Mouse (Mus musculus) retina, postnatal 1 day (tissue): ENCODE results near the gene Ssh2.

Source experiments
- DNase-seq: peaks from one replicate; pipeline ENCODE4 v3.0.0-alpha.2; 2012

Ssh2 gene

GRCm38 (mm10) chr11:77414141-77414839, 198.2 kb downstream of the Ssh2 start:
- no peak for DNase-seq

- peak; percentile 9 for DNase-seq
Observed at GRCm38 (mm10) chr11:77416212-77417000, 200.3 kb downstream of the Ssh2 start.

- no peak for DNase-seq
Observed at GRCm38 (mm10) chr11:77418021-77418420, 201.9 kb downstream of the Ssh2 start.

- DNase-seq = no peak
Observed at GRCm38 (mm10) chr11:77423175-77423859, 207.2 kb downstream of the Ssh2 start.

GRCm38 (mm10) chr11:77428446-77428845, 212.4 kb downstream of the Ssh2 start:
- no peak for DNase-seq

GRCm38 (mm10) chr11:77437026-77437425, 220.9 kb downstream of the Ssh2 start:
- no peak for DNase-seq

DNA sequence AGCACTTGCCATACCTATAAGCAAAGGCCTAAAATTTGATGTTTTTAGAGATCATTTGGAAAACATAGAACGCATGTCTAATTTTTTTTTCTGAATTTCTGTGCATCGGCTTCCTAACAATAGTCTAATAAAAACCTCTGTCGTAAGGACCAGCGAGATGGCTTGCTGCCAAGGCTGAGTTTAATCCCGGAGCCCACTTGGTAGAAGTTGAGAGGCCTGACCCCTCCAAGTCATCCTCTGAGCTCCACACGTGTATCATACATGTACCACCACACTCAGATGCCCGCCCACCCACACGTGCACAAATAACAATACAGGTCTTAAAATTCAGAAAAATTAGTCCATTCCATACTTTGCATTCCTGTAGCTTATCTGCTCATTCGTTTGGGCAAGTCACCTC, 224.0 kb downstream of the Ssh2 start:
- DNase-seq = no peak

GRCm38 (mm10) chr11:77441020-77441419, 224.9 kb downstream of the Ssh2 start:
- DNase-seq = no peak

- DNase-seq = no peak
Observed at GRCm38 (mm10) chr11:77442186-77443170, 226.4 kb downstream of the Ssh2 start.

DNA sequence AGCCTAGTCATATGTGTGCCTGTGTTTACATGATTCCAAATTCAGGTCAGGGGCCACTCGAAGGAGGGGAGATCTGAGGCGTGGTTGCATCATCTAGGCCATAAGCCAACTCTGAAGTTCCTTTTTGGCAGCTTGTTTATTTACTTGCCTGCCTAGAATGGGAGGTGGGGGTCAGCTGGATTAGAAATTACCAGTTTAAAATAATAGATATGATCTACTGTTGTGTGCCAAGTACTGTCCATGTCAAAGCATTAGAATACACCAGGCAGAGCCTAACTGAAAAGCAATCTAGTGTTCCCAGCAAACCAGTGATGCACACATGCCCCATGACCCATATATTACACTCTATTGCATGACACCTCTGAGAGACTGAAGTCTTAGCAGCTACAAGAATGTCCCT, 228.9 kb downstream of the Ssh2 start:
- no peak for DNase-seq

GRCm38 (mm10) chr11:77446628-77447041, 230.5 kb downstream of the Ssh2 start:
- peak; percentile 77 for DNase-seq

GRCm38 (mm10) chr11:77449224-77449623, 233.1 kb downstream of the Ssh2 start:
- no peak for DNase-seq

GRCm38 (mm10) chr11:77451670-77452069, 235.6 kb downstream of the Ssh2 start:
- DNase-seq = no peak

DNA sequence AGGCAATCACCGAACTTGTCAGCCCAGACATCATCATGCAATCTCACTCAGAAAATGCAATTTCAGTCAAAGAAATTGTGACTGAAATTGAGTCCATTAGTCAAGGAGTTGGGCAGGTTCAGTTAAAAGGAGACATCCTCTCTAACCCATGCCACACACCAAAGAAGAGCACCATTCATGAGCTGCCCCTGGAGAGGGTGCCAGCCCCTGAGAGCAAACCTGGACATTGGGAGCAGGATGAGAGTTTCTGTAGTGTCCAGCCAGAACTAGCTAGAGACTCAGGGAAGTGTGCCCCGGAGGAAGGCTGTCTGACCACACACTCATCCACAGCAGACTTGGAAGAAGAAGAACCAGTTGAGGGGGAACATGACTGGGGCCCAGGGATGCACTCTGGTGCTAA, 237.3 kb downstream of the Ssh2 start:
- no peak for DNase-seq

DNA sequence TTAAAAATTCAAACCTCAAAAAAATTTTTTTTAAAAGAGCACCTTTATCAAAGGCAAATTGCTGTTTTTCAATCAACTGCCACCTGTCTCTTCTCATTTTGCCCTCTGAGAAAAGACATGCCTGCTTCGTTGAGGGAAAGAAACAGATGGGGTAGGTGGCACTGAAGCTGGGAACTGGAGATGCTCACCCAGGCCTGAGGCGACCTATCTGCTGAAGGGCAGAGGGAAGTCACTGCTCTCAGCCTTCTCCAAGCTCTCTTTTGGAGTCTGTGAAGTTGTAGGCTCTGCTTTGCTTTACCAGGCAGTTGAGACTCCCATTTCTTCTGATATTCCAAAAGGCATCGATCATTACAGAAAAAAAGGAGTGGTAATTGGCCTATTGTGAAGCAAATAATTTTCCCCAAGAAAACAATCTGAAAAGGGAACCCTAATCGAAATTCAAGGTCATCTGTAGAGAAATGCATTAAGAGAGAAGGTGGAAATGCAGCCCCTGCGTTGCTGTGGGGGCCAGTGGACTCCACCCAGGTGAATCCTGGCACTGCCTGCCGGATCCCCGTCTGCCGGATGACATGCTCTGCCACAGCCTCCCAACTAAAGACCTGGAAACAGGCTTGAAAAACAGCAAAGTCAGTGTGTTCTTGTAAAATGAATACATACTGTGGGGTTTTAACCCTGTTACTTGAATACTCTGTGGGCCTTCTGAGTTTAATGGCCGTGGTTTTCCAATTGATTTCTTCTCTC, 239.9 kb downstream of the Ssh2 start:
- no peak for DNase-seq

- no peak for DNase-seq
Observed at GRCm38 (mm10) chr11:77456866-77457265, 240.8 kb downstream of the Ssh2 start.

DNA sequence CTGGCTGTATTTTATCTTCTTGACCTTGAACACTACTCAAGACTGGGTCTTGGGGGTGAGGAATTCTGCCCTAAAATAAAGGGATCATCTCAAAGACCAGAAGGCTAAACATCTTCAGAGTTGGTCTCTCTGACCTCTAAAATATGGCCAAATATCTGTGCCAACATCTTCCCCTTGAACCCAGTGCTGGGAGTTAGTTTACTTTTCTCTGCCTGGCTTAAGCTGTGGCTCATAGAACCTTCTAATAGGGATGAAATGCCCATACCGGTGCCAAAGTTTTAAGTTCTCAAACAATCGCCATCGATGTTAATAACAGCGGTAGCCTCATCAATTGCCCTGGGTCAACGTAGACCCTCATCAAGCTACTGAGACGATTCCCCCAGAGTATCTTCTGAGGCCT, 245.8 kb downstream of the Ssh2 start:
- no peak for DNase-seq

- peak; percentile 74 for DNase-seq
Observed at GRCm38 (mm10) chr11:77462283-77463100, 246.4 kb downstream of the Ssh2 start, which contains the start of gene Coro6. Coro6 (plus strand) TSS chr11:77462411.

DNA sequence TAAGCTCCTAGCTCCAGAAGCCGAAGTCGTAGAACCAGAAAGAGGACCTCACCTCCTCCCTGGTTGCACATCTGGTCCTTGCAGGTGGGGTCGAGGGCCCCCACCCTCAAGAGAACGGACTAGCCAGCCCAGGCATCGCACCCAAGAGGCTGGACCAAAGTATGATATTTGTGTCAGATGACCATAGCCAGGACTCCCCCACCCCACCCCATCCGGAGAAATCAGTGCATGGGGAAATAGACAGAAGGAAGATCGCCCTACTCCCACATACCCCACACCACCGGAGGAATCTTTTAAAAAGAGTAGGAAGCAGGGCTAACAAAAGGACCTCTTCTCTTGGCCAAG, 247.0 kb downstream of the Ssh2 start:
- no peak for DNase-seq

- no peak for DNase-seq
Observed at GRCm38 (mm10) chr11:77463786-77464185, 247.7 kb downstream of the Ssh2 start.

DNA sequence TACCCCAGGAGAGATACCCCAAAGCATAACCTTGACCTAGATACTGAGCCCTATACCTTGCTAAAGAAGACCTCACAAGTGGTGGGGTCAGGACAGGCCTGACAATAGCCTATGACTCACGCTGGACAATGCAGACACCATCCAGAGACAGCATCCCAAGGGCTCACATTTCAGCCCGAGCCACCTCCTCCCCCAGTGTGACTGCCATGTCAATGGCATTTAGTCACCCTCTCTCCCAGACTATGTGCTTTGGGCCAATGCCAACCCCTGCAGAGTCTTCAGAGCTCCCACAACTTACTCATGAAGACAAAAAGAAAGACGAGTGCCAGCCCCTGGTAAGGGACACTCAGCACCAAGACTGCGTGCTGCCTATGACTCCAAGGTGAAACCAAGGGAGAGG, 248.6 kb downstream of the Ssh2 start:
- DNase-seq = no peak
